Mouse (Mus musculus): ENCODE data around the gene Larp4b. TPM values are rescaled to one million over a fixed set of nuclear protein-coding genes. Genes with fewer than 3 reads are reported as not detected.

Larp4b gene
- polyA plus RNA-seq, 1 experiment: 24.5 TPM

DNA sequence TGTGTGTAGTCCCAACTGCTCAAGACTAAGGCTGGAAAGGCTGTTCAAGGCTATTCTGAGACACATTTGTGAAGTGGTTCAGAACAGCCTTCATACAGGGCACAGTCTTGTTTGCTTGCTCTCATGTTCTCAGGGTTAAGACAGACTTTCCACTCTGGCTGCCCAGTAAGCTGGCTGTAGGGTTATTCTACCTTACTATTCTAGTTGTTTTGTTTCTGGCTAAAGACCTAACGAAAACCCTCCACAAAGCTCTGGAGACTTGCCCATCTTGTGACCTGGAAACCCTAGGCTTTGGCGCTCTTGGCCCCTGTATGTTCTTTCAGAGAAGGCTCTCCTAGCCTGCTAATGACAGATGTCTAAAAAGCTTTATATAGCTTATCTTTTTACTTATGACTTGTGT is 55.1 kb downstream of the Larp4b start:
- no peak overlapping the region for H3K4me3 ChIP-seq (ENCODE audit: insufficient read depth, low read depth, low read length)
- 0 out of 2 replicates have a peak overlapping the region, but pooled peaks have one; percentile 31 for H3K27ac ChIP-seq (replicated peaks; ENCODE audit: low read depth, low read length)
- peaks cover 2% of the 10 kb centered on the region; the same call in 1 of the 2 replicates for H3K4me1 ChIP-seq (ENCODE audit: control insufficient read depth, insufficient read depth, insufficient read length, low read length)

DNA sequence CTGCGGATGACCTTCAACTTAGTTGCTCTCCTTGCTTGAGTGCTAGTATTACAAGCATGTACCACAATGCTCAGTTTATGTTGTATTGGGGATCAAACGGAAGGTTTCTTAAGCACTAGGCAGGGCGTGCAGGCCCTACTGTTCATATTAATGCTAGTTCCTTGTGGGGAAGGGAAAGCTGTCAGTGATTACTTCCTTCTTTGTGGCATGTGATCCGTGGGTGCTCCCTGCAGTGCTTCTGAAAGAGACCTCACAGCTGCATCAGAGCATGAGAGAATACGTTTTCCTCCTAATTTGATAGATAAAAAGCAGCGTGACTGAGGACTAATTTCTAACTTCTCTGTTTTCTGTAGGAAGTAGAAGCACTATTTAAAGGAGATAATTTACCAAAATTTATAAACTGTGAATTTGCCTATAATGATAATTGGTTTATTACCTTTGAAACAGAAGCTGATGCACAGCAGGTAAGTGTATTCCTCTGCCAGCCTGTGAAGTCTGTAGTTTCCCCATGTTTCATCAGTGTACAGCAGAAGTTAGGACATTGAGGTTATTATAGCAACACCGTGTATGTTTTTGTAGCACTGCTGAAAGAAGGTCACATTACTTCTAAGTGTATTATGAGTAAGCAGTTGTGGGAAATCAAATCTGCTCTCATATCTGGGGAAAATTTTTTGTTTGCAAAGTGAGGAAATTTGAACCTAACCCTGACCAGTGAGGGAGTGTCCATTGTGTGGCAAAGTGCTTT is 56.0 kb downstream of the Larp4b start:
- Histone ChIP-seq H3K4me1 (ENCODE audit: control insufficient read depth, insufficient read depth, insufficient read length, low read length) (peaks cover 2% of the 10 kb centered on the region; the same call in 1 of the 2 replicates), H3K27ac (replicated peaks; ENCODE audit: low read depth, low read length) (peak overlapping the region; percentile 62), H3K4me3 (ENCODE audit: insufficient read depth, low read depth, low read length) (no peak overlapping the region)

GRCm38 (mm10) chr13:9151100-9151499 is 57.4 kb downstream of the Larp4b start:
- Histone ChIP-seq H3K4me3 (ENCODE audit: insufficient read depth, low read depth, low read length) (no peak overlapping the region), H3K27ac (replicated peaks; ENCODE audit: low read depth, low read length) (no peak overlapping the region)

GRCm38 (mm10) chr13:9151619-9152018 is 57.9 kb downstream of the Larp4b start:
- no peak overlapping the region for H3K4me3 ChIP-seq (ENCODE audit: insufficient read depth, low read depth, low read length)
- H3K4me1 ChIP-seq (ENCODE audit: control insufficient read depth, insufficient read depth, insufficient read length, low read length): peaks cover 2% of the 10 kb centered on the region; the same call in 1 of the 2 replicates
- no peak overlapping the region for H3K27ac ChIP-seq (replicated peaks; ENCODE audit: low read depth, low read length)

More at GRCm38 (mm10) chr13:9151100-9151499, 57.4 kb downstream of the Larp4b start:
- peaks cover 2% of the 10 kb centered on the region; the same call in 1 of the 2 replicates for H3K4me1 ChIP-seq (ENCODE audit: control insufficient read depth, insufficient read depth, insufficient read length, low read length)

- Histone ChIP-seq H3K4me1 (ENCODE audit: control insufficient read depth, insufficient read depth, insufficient read length, low read length) (peaks cover 2% of the 10 kb centered on the region; the same call in 1 of the 2 replicates), H3K27ac (replicated peaks; ENCODE audit: low read depth, low read length) (no peak overlapping the region), H3K4me3 (ENCODE audit: insufficient read depth, low read depth, low read length) (no peak overlapping the region)
Observed at GRCm38 (mm10) chr13:9152267-9152666, 58.6 kb downstream of the Larp4b start.

GRCm38 (mm10) chr13:9153803-9154202 is 60.1 kb downstream of the Larp4b start:
- Histone ChIP-seq H3K27ac (replicated peaks; ENCODE audit: low read depth, low read length) (no peak overlapping the region), H3K4me1 (ENCODE audit: control insufficient read depth, insufficient read depth, insufficient read length, low read length) (peaks cover 2% of the 10 kb centered on the region; the same call in 1 of the 2 replicates), H3K4me3 (ENCODE audit: insufficient read depth, low read depth, low read length) (no peak overlapping the region)

- H3K27ac ChIP-seq (replicated peaks; ENCODE audit: low read depth, low read length): no peak overlapping the region
- no peak overlapping the region for H3K4me3 ChIP-seq (ENCODE audit: insufficient read depth, low read depth, low read length)
- H3K4me1 ChIP-seq (ENCODE audit: control insufficient read depth, insufficient read depth, insufficient read length, low read length): no peaks in the 10 kb centered on the region
Observed at GRCm38 (mm10) chr13:9159282-9159681, 65.6 kb downstream of the Larp4b start.

DNA sequence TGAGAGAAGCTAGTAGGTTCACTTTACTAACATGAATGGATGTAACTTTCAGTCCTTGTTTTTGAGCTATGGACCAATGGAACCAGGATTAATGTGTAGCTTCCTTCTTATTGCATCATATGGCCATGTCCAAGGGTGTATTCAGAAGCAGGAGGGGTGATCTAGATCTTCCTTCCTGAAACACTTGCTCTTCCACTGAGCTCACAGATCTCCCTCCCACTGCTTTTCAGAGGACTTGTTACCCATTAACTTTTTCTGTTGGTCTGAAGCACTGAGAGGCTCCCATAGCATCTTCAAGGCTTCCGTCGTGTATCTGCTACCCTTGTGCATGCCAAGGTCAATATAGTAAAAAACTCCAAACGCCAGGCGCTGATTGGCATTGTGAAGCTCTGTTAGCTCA is 69.2 kb downstream of the Larp4b start:
- no peaks in the 10 kb centered on the region for H3K4me1 ChIP-seq (ENCODE audit: control insufficient read depth, insufficient read depth, insufficient read length, low read length)
- H3K4me3 ChIP-seq (ENCODE audit: insufficient read depth, low read depth, low read length): no peak overlapping the region
- H3K27ac ChIP-seq (replicated peaks; ENCODE audit: low read depth, low read length): no peak overlapping the region

DNA sequence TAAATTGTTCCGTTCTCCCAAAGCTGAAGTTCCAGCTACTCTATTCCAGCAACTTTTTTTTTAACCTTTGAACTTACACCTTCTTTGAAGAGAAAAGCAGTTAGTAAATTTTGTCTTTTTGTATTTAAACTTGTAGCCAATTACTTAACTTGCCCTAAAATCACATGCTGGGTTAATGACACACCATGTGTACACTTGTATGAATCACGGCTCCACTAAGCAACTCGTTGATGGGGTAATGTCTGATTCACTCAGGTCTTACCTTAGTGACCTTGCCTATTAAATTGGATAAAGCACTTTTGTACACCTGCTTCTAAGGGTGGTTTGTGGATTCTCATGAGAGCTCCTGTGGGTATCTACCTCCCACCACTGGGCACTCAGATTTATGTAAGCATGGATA is 74.2 kb downstream of the Larp4b start:
- no peak overlapping the region for H3K4me3 ChIP-seq (ENCODE audit: insufficient read depth, low read depth, low read length)
- no peak overlapping the region for H3K27ac ChIP-seq (replicated peaks; ENCODE audit: low read depth, low read length)

GRCm38 (mm10) chr13:9169616-9170015 is 75.9 kb downstream of the Larp4b start:
- Histone ChIP-seq H3K4me1 (ENCODE audit: control insufficient read depth, insufficient read depth, insufficient read length, low read length) (no peaks in the 10 kb centered on the region), H3K27ac (replicated peaks; ENCODE audit: low read depth, low read length) (no peak overlapping the region), H3K4me3 (ENCODE audit: insufficient read depth, low read depth, low read length) (no peak overlapping the region)

More for the DNA sequence above, 74.2 kb downstream of the Larp4b start:
- no peaks in the 10 kb centered on the region for H3K4me1 ChIP-seq (ENCODE audit: control insufficient read depth, insufficient read depth, insufficient read length, low read length)

GRCm38 (mm10) chr13:9170726-9171125 is 77.0 kb downstream of the Larp4b start:
- H3K27ac ChIP-seq (replicated peaks; ENCODE audit: low read depth, low read length): no peak overlapping the region
- H3K4me1 ChIP-seq (ENCODE audit: control insufficient read depth, insufficient read depth, insufficient read length, low read length): no peaks in the 10 kb centered on the region
- no peak overlapping the region for H3K4me3 ChIP-seq (ENCODE audit: insufficient read depth, low read depth, low read length)

GRCm38 (mm10) chr13:9173414-9173813 is 79.7 kb downstream of the Larp4b start:
- no peak overlapping the region for H3K27ac ChIP-seq (replicated peaks; ENCODE audit: low read depth, low read length)
- H3K4me1 ChIP-seq (ENCODE audit: control insufficient read depth, insufficient read depth, insufficient read length, low read length): no peaks in the 10 kb centered on the region
- H3K4me3 ChIP-seq (ENCODE audit: insufficient read depth, low read depth, low read length): no peak overlapping the region

- H3K4me1 ChIP-seq (ENCODE audit: control insufficient read depth, insufficient read depth, insufficient read length, low read length): no peaks in the 10 kb centered on the region
- no peak overlapping the region for H3K27ac ChIP-seq (replicated peaks; ENCODE audit: low read depth, low read length)
- no peak overlapping the region for H3K4me3 ChIP-seq (ENCODE audit: insufficient read depth, low read depth, low read length)
Observed at GRCm38 (mm10) chr13:9175171-9175570, 81.5 kb downstream of the Larp4b start.

- no peaks in the 10 kb centered on the region for H3K4me1 ChIP-seq (ENCODE audit: control insufficient read depth, insufficient read depth, insufficient read length, low read length)
- no peak overlapping the region for H3K4me3 ChIP-seq (ENCODE audit: insufficient read depth, low read depth, low read length)
- no peak overlapping the region for H3K27ac ChIP-seq (replicated peaks; ENCODE audit: low read depth, low read length)
Observed at GRCm38 (mm10) chr13:9178270-9178669, 84.6 kb downstream of the Larp4b start.

DNA sequence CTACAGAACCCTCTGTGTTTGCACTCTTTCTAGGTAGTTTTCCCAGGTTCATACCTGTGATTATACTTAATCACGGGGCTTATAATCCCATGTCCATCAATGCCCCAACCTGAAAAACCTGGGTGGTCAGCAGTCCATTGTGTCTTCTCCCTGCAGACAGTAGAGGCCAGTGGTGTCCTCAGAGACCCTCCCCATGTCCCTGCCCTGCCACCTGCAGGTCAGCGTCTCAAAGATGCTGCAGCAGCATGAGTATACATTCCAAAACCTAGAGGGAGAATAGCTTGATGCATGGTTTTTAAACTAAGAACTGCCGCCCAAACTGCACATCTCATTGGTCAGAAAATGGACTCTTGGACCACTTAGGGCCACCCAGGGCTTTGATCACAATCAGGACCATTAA is 85.0 kb downstream of the Larp4b start:
- Histone ChIP-seq H3K27ac (replicated peaks; ENCODE audit: low read depth, low read length) (no peak overlapping the region), H3K4me3 (ENCODE audit: insufficient read depth, low read depth, low read length) (no peak overlapping the region), H3K4me1 (ENCODE audit: control insufficient read depth, insufficient read depth, insufficient read length, low read length) (no peaks in the 10 kb centered on the region)

GRCm38 (mm10) chr13:9180221-9180620 is 86.5 kb downstream of the Larp4b start:
- H3K4me3 ChIP-seq (ENCODE audit: insufficient read depth, low read depth, low read length): peak overlapping the region; percentile 44
- H3K27ac ChIP-seq (replicated peaks; ENCODE audit: low read depth, low read length): no peak overlapping the region
- H3K4me1 ChIP-seq (ENCODE audit: control insufficient read depth, insufficient read depth, insufficient read length, low read length): no peaks in the 10 kb centered on the region
